Mouse (Mus musculus): ENCODE results near the gene Nprl2. TPM values are rescaled to one million over a fixed set of nuclear protein-coding genes. Genes with fewer than 3 reads are reported as not detected.
A peak's percentile ranks its signal among the peaks of the same experiment; 100 is the strongest.

The Nprl2 gene
- total and polyA plus RNA-seq, 3 experiments: 17.2 to 33.6 (median 22.1) TPM

GRCm38 (mm10) chr9:107539940-107540339 is 2.1 kb upstream of the Nprl2 start:
- intact Hi-C loops (cut with DNase I): loop anchor here (10.0 kb wide), 2 partner anchors 645 to 855 kb away; partner anchors contain the start of genes Manf and Tex264
- H3K79me2 ChIP-seq (replicated peaks; ENCODE audit: control insufficient read depth, insufficient read depth, low read length): peaks cover 9% of the 10 kb centered on the region
- H3K27ac ChIP-seq: no peak overlapping the region
- no peaks in the 10 kb centered on the region for H3K27me3 ChIP-seq (ENCODE audit: control insufficient read depth, insufficient read depth, low read length)
- H3K36me3 ChIP-seq (ENCODE audit: control insufficient read depth, insufficient read depth, low read length): peaks cover 5% of the 10 kb centered on the region; the same call in 1 of the 2 replicates
- H3K4me3 ChIP-seq: no peak overlapping the region
- WGBS: 92% methylated on average over 8 of the region's 8 CpGs
- H3K9ac ChIP-seq (ENCODE audit: low read depth, low read length): no peak overlapping the region
- TF ChIP-seq CTCF (IDR thresholded peaks at IDR 0.05): no peak
- TF ChIP-seq EP300 (IDR thresholded peaks at IDR 0.05; ENCODE audit: insufficient read depth, low read depth, low read length): no peak
- TF ChIP-seq POLR2A (IDR thresholded peaks at IDR 0.05; ENCODE audit: insufficient read depth, low read depth, low read length): no peak
- no peak for DNase-seq
- peaks cover 15% of the 10 kb centered on the region for H3K4me1 ChIP-seq (ENCODE audit: control insufficient read depth, insufficient read depth, low read length)

- DNase-seq: no peak
- no peak for TF ChIP-seq EP300 (IDR thresholded peaks at IDR 0.05; ENCODE audit: insufficient read depth, low read depth, low read length)
- peaks cover 5% of the 10 kb centered on the region; the same call in 1 of the 2 replicates for H3K36me3 ChIP-seq (ENCODE audit: control insufficient read depth, insufficient read depth, low read length)
- intact Hi-C loops (cut with DNase I): loop anchor here (10.0 kb wide), 1 partner anchor 856 kb away; the partner anchor contains the start of gene Tex264
- peaks cover 15% of the 10 kb centered on the region for H3K4me1 ChIP-seq (ENCODE audit: control insufficient read depth, insufficient read depth, low read length)
- H3K9ac ChIP-seq (ENCODE audit: low read depth, low read length): no peak overlapping the region
- H3K79me2 ChIP-seq (replicated peaks; ENCODE audit: control insufficient read depth, insufficient read depth, low read length): peaks cover 5% of the 10 kb centered on the region; the same call in 1 of the 2 replicates
- H3K27ac ChIP-seq: no peak overlapping the region
- WGBS: 66% methylated on average over 4 of the region's 4 CpGs
- H3K4me3 ChIP-seq: no peak overlapping the region
- no peaks in the 10 kb centered on the region for H3K27me3 ChIP-seq (ENCODE audit: control insufficient read depth, insufficient read depth, low read length)
These were observed 1.6 kb upstream of the Nprl2 start for GRCm38 (mm10) chr9:107540420-107540819.

DNA sequence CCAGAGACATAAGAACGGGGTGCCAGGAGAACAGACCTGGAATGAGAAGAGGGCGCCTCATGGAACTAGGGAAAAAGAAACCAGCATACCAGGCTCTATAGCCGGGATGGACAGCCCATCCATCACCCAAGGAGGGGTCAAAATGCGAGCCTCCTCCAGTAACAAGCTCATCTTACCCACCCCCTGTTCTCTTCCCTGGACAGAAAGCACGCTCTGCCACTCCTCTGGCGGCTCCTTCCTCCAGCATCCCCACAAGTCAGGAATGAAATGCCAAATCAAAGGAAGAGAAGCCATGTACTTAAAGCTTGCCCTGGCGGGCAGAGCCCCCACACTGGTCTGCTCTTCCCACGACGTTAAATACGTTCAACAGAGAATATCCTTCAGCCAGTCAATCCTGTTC is 1.0 kb upstream of the Nprl2 start:
- peak overlapping the region; percentile 75 for H3K4me3 ChIP-seq
- H3K79me2 ChIP-seq (replicated peaks; ENCODE audit: control insufficient read depth, insufficient read depth, low read length): 0 out of 2 replicates have a peak, but pooled peaks cover 3% of the 10 kb centered on the region
- no peak overlapping the region for H3K9ac ChIP-seq (ENCODE audit: low read depth, low read length)
- peaks cover 5% of the 10 kb centered on the region; the same call in 1 of the 2 replicates for H3K36me3 ChIP-seq (ENCODE audit: control insufficient read depth, insufficient read depth, low read length)
- TF ChIP-seq POLR2A (IDR thresholded peaks at IDR 0.05; ENCODE audit: insufficient read depth, low read depth, low read length) (no peak), CTCF (IDR thresholded peaks at IDR 0.05) (no peak), EP300 (IDR thresholded peaks at IDR 0.05; ENCODE audit: insufficient read depth, low read depth, low read length) (no peak)
- 33% methylated on average over 10 of the region's 10 CpGs for WGBS
- H3K4me1 ChIP-seq (ENCODE audit: control insufficient read depth, insufficient read depth, low read length): peaks cover 11% of the 10 kb centered on the region
- intact Hi-C loops (cut with DNase I): loop anchor here (10.0 kb wide), 1 partner anchor 856 kb away; the partner anchor contains the start of gene Tex264
- no peak for DNase-seq
- no peak overlapping the region; the same call in 1 of the 2 replicates for H3K27ac ChIP-seq
- H3K27me3 ChIP-seq (ENCODE audit: control insufficient read depth, insufficient read depth, low read length): no peaks in the 10 kb centered on the region

DNA sequence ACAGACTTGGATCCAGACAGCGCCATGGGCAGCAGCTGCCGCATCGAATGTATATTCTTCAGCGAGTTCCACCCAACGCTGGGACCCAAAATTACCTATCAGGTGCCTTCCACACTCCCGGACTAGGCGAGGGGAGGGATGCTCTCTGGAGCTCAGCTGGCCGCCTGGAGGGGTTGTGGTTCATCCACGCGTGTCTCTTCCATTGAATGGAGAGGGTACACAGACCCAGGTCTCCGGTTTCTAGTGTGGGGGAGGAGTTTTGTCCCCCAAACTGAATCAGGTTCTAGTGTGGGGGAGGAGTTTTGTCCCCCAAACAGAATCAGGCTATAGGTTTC is 293 bp downstream of the Nprl2 start:
- Histone ChIP-seq H3K27ac (peak overlapping the region; percentile 76), H3K9ac (ENCODE audit: low read depth, low read length) (peak overlapping the region; percentile 69), H3K79me2 (replicated peaks; ENCODE audit: control insufficient read depth, insufficient read depth, low read length) (no peaks in the 10 kb centered on the region), H3K4me3 (peak overlapping the region; percentile 75), H3K4me1 (ENCODE audit: control insufficient read depth, insufficient read depth, low read length) (peaks cover 5% of the 10 kb centered on the region; the same call in 1 of the 2 replicates), H3K27me3 (ENCODE audit: control insufficient read depth, insufficient read depth, low read length) (no peaks in the 10 kb centered on the region), H3K36me3 (ENCODE audit: control insufficient read depth, insufficient read depth, low read length) (no peaks in the 10 kb centered on the region)
- TF ChIP-seq CTCF (IDR thresholded peaks at IDR 0.05): no peak
- TF ChIP-seq POLR2A (IDR thresholded peaks at IDR 0.05; ENCODE audit: insufficient read depth, low read depth, low read length): no peak
- TF ChIP-seq EP300 (IDR thresholded peaks at IDR 0.05; ENCODE audit: insufficient read depth, low read depth, low read length): no peak
- 2% methylated on average over 11 of the region's 11 CpGs for WGBS
- intact Hi-C loops (cut with DNase I): loop anchor here (1.0 to 10.0 kb wide), 2 partner anchors 9 to 858 kb away; partner anchors contain the start of genes Tex264 and Tmem115
- no peak for DNase-seq

DNA sequence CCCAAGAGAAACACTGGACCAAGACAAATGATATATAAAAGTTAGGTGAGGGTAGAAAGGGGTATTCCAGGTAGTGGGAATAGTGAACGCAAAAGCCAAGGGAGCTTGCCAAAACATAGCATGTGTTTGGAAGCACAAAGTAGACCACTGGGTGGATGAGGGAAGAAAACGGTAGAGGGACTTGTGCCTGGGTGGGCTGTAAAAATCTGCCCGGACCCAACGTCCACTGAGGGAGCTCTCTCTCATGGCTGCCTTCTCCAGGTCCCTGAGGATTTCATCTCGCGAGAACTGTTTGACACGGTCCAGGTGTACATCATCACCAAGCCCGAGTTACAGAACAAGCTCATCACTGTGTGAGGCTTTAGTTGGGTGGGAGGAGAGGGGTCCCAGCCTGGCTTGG is 695 bp downstream of the Nprl2 start:
- 35% methylated on average over 8 of the region's 8 CpGs for WGBS
- TF ChIP-seq CTCF (IDR thresholded peaks at IDR 0.05): no peak
- TF ChIP-seq POLR2A (IDR thresholded peaks at IDR 0.05; ENCODE audit: insufficient read depth, low read depth, low read length): no peak
- no peak for TF ChIP-seq EP300 (IDR thresholded peaks at IDR 0.05; ENCODE audit: insufficient read depth, low read depth, low read length)
- intact Hi-C loops (cut with DNase I): loop anchor here (1.0 to 10.0 kb wide), 2 partner anchors 9 to 858 kb away; partner anchors contain the start of genes Tex264 and Tmem115

DNA sequence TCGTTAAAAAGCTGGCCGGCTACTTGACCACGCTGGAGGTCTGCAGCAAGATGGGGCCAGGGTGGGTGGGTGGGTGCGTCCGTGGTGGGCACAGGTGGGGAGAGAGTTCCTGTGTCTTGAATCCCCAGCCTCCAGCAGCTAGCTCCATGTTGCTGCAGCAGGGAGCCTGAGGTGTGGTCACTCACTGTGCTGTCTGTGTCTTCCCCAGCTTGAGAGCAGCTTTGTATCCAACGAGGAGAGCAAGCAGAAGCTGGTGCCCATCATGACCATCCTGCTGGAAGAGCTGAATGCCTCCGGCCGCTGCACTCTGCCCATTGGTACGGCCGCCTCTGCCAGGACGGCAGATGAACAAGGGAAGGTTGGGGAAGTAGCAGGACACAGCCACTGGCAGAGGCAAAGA is 1.3 kb downstream of the Nprl2 start:
- H3K4me1 ChIP-seq (ENCODE audit: control insufficient read depth, insufficient read depth, low read length): peaks cover 5% of the 10 kb centered on the region; the same call in 1 of the 2 replicates
- TF ChIP-seq POLR2A (IDR thresholded peaks at IDR 0.05; ENCODE audit: insufficient read depth, low read depth, low read length) (no peak), EP300 (IDR thresholded peaks at IDR 0.05; ENCODE audit: insufficient read depth, low read depth, low read length) (no peak), CTCF (IDR thresholded peaks at IDR 0.05) (no peak)
- DNase-seq: no peak
- no peak overlapping the region for H3K4me3 ChIP-seq
- WGBS: 85% methylated on average over 11 of the region's 11 CpGs
- intact Hi-C loops (cut with DNase I): loop anchor here (10.0 kb wide), 1 partner anchor 858 kb away; the partner anchor contains the start of gene Tex264
- H3K36me3 ChIP-seq (ENCODE audit: control insufficient read depth, insufficient read depth, low read length): no peaks in the 10 kb centered on the region
- no peaks in the 10 kb centered on the region for H3K79me2 ChIP-seq (replicated peaks; ENCODE audit: control insufficient read depth, insufficient read depth, low read length)
- no peaks in the 10 kb centered on the region for H3K27me3 ChIP-seq (ENCODE audit: control insufficient read depth, insufficient read depth, low read length)
- no peak overlapping the region for H3K9ac ChIP-seq (ENCODE audit: low read depth, low read length)
- H3K27ac ChIP-seq: no peak overlapping the region

More for the DNA sequence above, 695 bp downstream of the Nprl2 start:
- H3K4me1 ChIP-seq (ENCODE audit: control insufficient read depth, insufficient read depth, low read length): peaks cover 5% of the 10 kb centered on the region; the same call in 1 of the 2 replicates
- no peaks in the 10 kb centered on the region for H3K27me3 ChIP-seq (ENCODE audit: control insufficient read depth, insufficient read depth, low read length)
- no peak overlapping the region; the same call in 1 of the 2 replicates for H3K9ac ChIP-seq (ENCODE audit: low read depth, low read length)
- DNase-seq: no peak
- H3K4me3 ChIP-seq: peak overlapping the region; percentile 75
- no peak overlapping the region; the same call in 1 of the 2 replicates for H3K27ac ChIP-seq
- H3K36me3 ChIP-seq (ENCODE audit: control insufficient read depth, insufficient read depth, low read length): no peaks in the 10 kb centered on the region
- no peaks in the 10 kb centered on the region for H3K79me2 ChIP-seq (replicated peaks; ENCODE audit: control insufficient read depth, insufficient read depth, low read length)
